Mouse (Mus musculus) liver, embryonic 11.5 days (tissue): Measurements from ENCODE around the gene Ccr1l1. TPM values are rescaled to one million over a fixed set of nuclear protein-coding genes. Genes with fewer than 3 reads are reported as not detected.
A peak's percentile ranks its signal among the peaks of the same experiment; 100 is the strongest.

Source experiments
- ATAC-seq: fragments of 200-750 bp; cut with Nextera tagmentation; replicated peaks from 2 replicates; pipeline ENCODE4 v1.8.0; 2017; ENCODE audit warnings: moderate number of reproducible peaks, mild to moderate bottlenecking, moderate TSS enrichment, moderate library complexity; ENCODE audit not compliant: low FRiP score
- DNase-seq: peaks from one replicate; pipeline ENCODE4 v3.0.0-alpha.2; 2017; ENCODE audit warnings: low spot score
- H3K27ac ChIP-seq: fragments of 300-500 bp; sonication (generic); 2 replicates; pipeline ENCODE4 v1.5.1; 2014; ENCODE audit warnings: mild to moderate bottlenecking, low read depth, low read length, control low read depth
- H3K27me3 ChIP-seq: fragments of 300-500 bp; sonication (generic); replicated peaks from 2 replicates; pipeline ENCODE4 v1.6.1; 2014; ENCODE audit warnings: low read length, mixed read lengths; ENCODE audit not compliant: control insufficient read depth, insufficient read depth
- H3K36me3 ChIP-seq: fragments of 300-500 bp; sonication (generic); 2 replicates; pipeline ENCODE4 v1.6.1; 2014; ENCODE audit warnings: mild to moderate bottlenecking, low read length, moderate library complexity, mixed read lengths; ENCODE audit not compliant: control insufficient read depth, insufficient read depth
- H3K4me1 ChIP-seq: fragments of 300-500 bp; sonication (generic); replicated peaks from 2 replicates; pipeline ENCODE4 v1.6.1; 2014; ENCODE audit warnings: low read length, mixed read lengths; ENCODE audit not compliant: control insufficient read depth, insufficient read depth
- H3K4me2 ChIP-seq: fragments of 300-500 bp; sonication (generic); 2 replicates; pipeline ENCODE4 v1.6.1; 2014; ENCODE audit warnings: mild to moderate bottlenecking, control low read depth, moderate library complexity
- H3K4me3 ChIP-seq: fragments of 300-500 bp; sonication (generic); 2 replicates; pipeline ENCODE4 v1.5.1; 2014; ENCODE audit warnings: low read depth, low read length, control low read depth
- H3K9ac ChIP-seq: fragments of 300-500 bp; sonication (generic); 2 replicates; pipeline ENCODE4 v1.6.1; 2014; ENCODE audit warnings: low read depth, low read length, control low read depth
- H3K9me3 ChIP-seq: fragments of 300-500 bp; sonication (generic); 2 replicates; pipeline ENCODE4 v1.6.1; 2016; ENCODE audit warnings: low read length, inconsistent platforms, mixed read lengths; ENCODE audit not compliant: control insufficient read depth
- WGBS: fragments of 180-500 bp; shearing (Covaris S2); extraction: QIAGEN DNeasy Blood & Tissue Kit; methylation state at CpG from one replicate; pipeline ENCODE4 v1.1.7; 2014; 5-methylcytosine and 5-hydroxymethylcytosine counted together
- polyA plus RNA-seq: library from polyadenylated mRNA; unstranded; fragments of >200 nt; fragmentation: Nextera tagmentation; extraction: Ambion mirVana; gene quantifications from 2 replicates; pipeline ENCODE4 v1.2.1, GENCODE M21; 2014

Ccr1l1 gene
- polyA plus RNA-seq: not detected in 2 replicates

GRCm38 (mm10) chr9:123978308-123978707 is at the start of gene Ccr1l1:
Ccr1l1 (minus strand) TSS chr9:123978408.
- H3K9me3 ChIP-seq: no peaks in the 10 kb centered on the region
- no peaks in the 10 kb centered on the region for H3K36me3 ChIP-seq
- peaks cover 18% of the 10 kb centered on the region for H3K4me1 ChIP-seq
- H3K9ac ChIP-seq: no peak within 1 kb of the TSS
- WGBS: 73% methylated on average over 1 of the region's 1 CpGs
- no peak within 1 kb of the TSS for H3K4me3 ChIP-seq
- ATAC-seq (no peak), DNase-seq (no peak)
- no peak within 1 kb of the TSS for H3K27ac ChIP-seq
- no peaks in the 10 kb centered on the region for H3K27me3 ChIP-seq
- no peak within 1 kb of the TSS for H3K4me2 ChIP-seq

- H3K27ac ChIP-seq: no peak within 1 kb of the TSS
- H3K4me3 ChIP-seq: no peak within 1 kb of the TSS
- WGBS: 71% methylated on average over 1 of the region's 1 CpGs
- H3K9me3 ChIP-seq: no peaks in the 10 kb centered on the region
- no peaks in the 10 kb centered on the region for H3K4me1 ChIP-seq
- H3K9ac ChIP-seq: no peak within 1 kb of the TSS
- no peak within 1 kb of the TSS for H3K4me2 ChIP-seq
- DNase-seq (no peak), ATAC-seq (no peak)
- no peaks in the 10 kb centered on the region for H3K36me3 ChIP-seq
- H3K27me3 ChIP-seq: no peaks in the 10 kb centered on the region
Observed at GRCm38 (mm10) chr9:124021672-124022071, 43.5 kb upstream of the Ccr1l1 start, which contains the start of gene Ccr3. Ccr3 (plus strand) TSS chr9:124021972.

- DNase-seq (no peak), ATAC-seq (no peak)
- Histone ChIP-seq H3K36me3 (no peaks in the 10 kb centered on the region), H3K4me2 (no peak overlapping the region), H3K4me3 (no peak overlapping the region), H3K9me3 (no peaks in the 10 kb centered on the region), H3K27me3 (no peaks in the 10 kb centered on the region), H3K27ac (no peak overlapping the region), H3K9ac (no peak overlapping the region), H3K4me1 (no peaks in the 10 kb centered on the region)
- WGBS: 79% methylated on average over 3 of the region's 3 CpGs
Observed at GRCm38 (mm10) chr9:124019887-124020286, 41.7 kb upstream of the Ccr1l1 start.

- Histone ChIP-seq H3K27me3 (no peaks in the 10 kb centered on the region; the same call in 1 of the 2 replicates), H3K4me2 (no peak overlapping the region), H3K27ac (no peak overlapping the region), H3K36me3 (no peaks in the 10 kb centered on the region), H3K4me3 (no peak overlapping the region), H3K4me1 (no peaks in the 10 kb centered on the region), H3K9me3 (no peaks in the 10 kb centered on the region), H3K9ac (no peak overlapping the region)
- 25% methylated on average over 2 of the region's 2 CpGs for WGBS
- ATAC-seq: peak; percentile 81
- no peak for DNase-seq
Observed at GRCm38 (mm10) chr9:124016048-124016447, 37.8 kb upstream of the Ccr1l1 start.

GRCm38 (mm10) chr9:124014985-124015652 is 36.9 kb upstream of the Ccr1l1 start:
- H3K9ac ChIP-seq: no peak overlapping the region
- DNase-seq (no peak), ATAC-seq (no peak)
- no peaks in the 10 kb centered on the region for H3K36me3 ChIP-seq
- no peaks in the 10 kb centered on the region for H3K4me1 ChIP-seq
- no peak overlapping the region for H3K27ac ChIP-seq
- H3K4me3 ChIP-seq: no peak overlapping the region
- H3K4me2 ChIP-seq: no peak overlapping the region
- 69% methylated on average over 2 of the region's 2 CpGs for WGBS
- H3K9me3 ChIP-seq: no peaks in the 10 kb centered on the region
- H3K27me3 ChIP-seq: no peaks in the 10 kb centered on the region; the same call in 1 of the 2 replicates

- Histone ChIP-seq H3K27ac (no peak overlapping the region), H3K27me3 (no peaks in the 10 kb centered on the region; the same call in 1 of the 2 replicates), H3K4me2 (no peak overlapping the region), H3K4me1 (no peaks in the 10 kb centered on the region), H3K4me3 (no peak overlapping the region), H3K36me3 (no peaks in the 10 kb centered on the region), H3K9me3 (no peaks in the 10 kb centered on the region), H3K9ac (no peak overlapping the region)
- WGBS: 64% methylated on average over 3 of the region's 3 CpGs
- DNase-seq: no peak
- no peak for ATAC-seq
Observed at GRCm38 (mm10) chr9:124013270-124013669, 35.1 kb upstream of the Ccr1l1 start.

- 56% methylated on average over 2 of the region's 2 CpGs for WGBS
Observed at GRCm38 (mm10) chr9:124012691-124013090, 34.5 kb upstream of the Ccr1l1 start.

GRCm38 (mm10) chr9:123999784-124000183 is 21.6 kb upstream of the Ccr1l1 start:
- DNase-seq (no peak), ATAC-seq (no peak; the same call in 1 of the 2 replicates)
- Histone ChIP-seq H3K4me1 (peaks cover 4% of the 10 kb centered on the region; the same call in 1 of the 2 replicates), H3K27ac (no peak overlapping the region), H3K36me3 (no peaks in the 10 kb centered on the region), H3K27me3 (no peaks in the 10 kb centered on the region), H3K4me3 (no peak overlapping the region), H3K9ac (no peak overlapping the region), H3K4me2 (no peak overlapping the region), H3K9me3 (no peaks in the 10 kb centered on the region)
- 58% methylated on average over 2 of the region's 2 CpGs for WGBS

More at GRCm38 (mm10) chr9:124012691-124013090, 34.5 kb upstream of the Ccr1l1 start:
- Histone ChIP-seq H3K9me3 (no peaks in the 10 kb centered on the region), H3K4me1 (no peaks in the 10 kb centered on the region), H3K4me2 (no peak overlapping the region), H3K27me3 (no peaks in the 10 kb centered on the region; the same call in 1 of the 2 replicates), H3K4me3 (no peak overlapping the region), H3K36me3 (no peaks in the 10 kb centered on the region), H3K27ac (no peak overlapping the region), H3K9ac (no peak overlapping the region)
- no peak for ATAC-seq
- no peak for DNase-seq

- Histone ChIP-seq H3K36me3 (no peaks in the 10 kb centered on the region), H3K9ac (no peak overlapping the region), H3K27ac (no peak overlapping the region), H3K4me1 (peaks cover 4% of the 10 kb centered on the region; the same call in 1 of the 2 replicates), H3K9me3 (no peaks in the 10 kb centered on the region), H3K4me3 (no peak overlapping the region), H3K4me2 (no peak overlapping the region), H3K27me3 (no peaks in the 10 kb centered on the region)
- WGBS: 32% methylated on average over 3 of the region's 3 CpGs
- DNase-seq: no peak
- ATAC-seq: peak; percentile 29; the same call in 1 of the 2 replicates
Observed at GRCm38 (mm10) chr9:123997719-123998118, 19.5 kb upstream of the Ccr1l1 start.
